Mouse (Mus musculus) megakaryocyte, embryonic 14.5 days (primary cell): ENCODE data around the gene Gm14410.
"Not testable (repeated sequence)": the region's sequence is repeated elsewhere in the genome, so short reads cannot be mapped to it uniquely, and the experiment has no call there.

Experiments
- FLI1 ChIP-seq: IDR thresholded peaks from 2 replicates; pipeline ENCODE4 v1.6.1; 2012; ENCODE audit warnings: low read length, inconsistent platforms, mixed read lengths
- GATA1 ChIP-seq: IDR thresholded peaks from 3 replicates; pipeline ENCODE4 v1.6.1; 2012; ENCODE audit warnings: mixed read lengths, low read length, inconsistent platforms, borderline replicate concordance

GRCm38 (mm10) chr2:177206341-177206740, at the start of gene Gm14410:
- TF ChIP-seq GATA1, FLI1: not testable (repeated sequence)
